Mouse (Mus musculus): Measurements from ENCODE around the gene Disp3. TPM values are rescaled to one million over a fixed set of nuclear protein-coding genes. Genes with fewer than 3 reads are reported as not detected.

Gene Disp3
- polyA plus RNA-seq, 1 experiment: 2.5 TPM

DNA sequence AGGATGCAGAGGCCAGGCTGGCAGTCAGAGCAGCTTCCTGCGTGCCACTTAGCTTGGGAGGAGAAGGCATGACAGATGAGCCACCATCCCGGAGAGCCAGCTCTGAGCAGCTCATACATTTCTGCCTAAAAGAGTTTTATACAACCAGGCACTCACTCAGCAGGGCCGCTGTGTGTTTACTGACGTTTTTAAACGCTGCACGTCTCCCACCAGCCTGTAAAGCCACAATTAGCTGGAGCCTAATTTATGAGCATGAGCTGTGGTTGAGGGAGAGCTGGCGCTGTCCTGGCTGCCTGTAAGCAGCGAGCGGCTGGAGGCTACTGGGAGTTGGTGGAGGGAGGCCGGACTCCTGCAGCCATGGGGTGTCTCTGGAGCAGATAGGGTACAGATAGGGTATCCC is 69.5 kb downstream of the Disp3 start:
- Histone ChIP-seq H3K4me1 (ENCODE audit: control insufficient read depth, insufficient read depth, low read length) (no peaks in the 10 kb centered on the region), H3K4me3 (ENCODE audit: control insufficient read depth, low read depth, low read length) (no peak overlapping the region), H3K36me3 (ENCODE audit: control insufficient read depth, insufficient read depth, low read length) (no peaks in the 10 kb centered on the region), H3K27ac (ENCODE audit: control insufficient read depth, insufficient read depth, low read depth, low read length) (no peak overlapping the region), H3K27me3 (ENCODE audit: control insufficient read depth, insufficient read depth, low read length) (no peaks in the 10 kb centered on the region)
- TF ChIP-seq CTCF (IDR thresholded peaks at IDR 0.05; ENCODE audit: control insufficient read depth, insufficient read depth, insufficient replicate concordance, low read depth, low read length) (no peak), POLR2A (IDR thresholded peaks at IDR 0.05; ENCODE audit: control insufficient read depth, low read depth, low read length) (no peak)

DNA sequence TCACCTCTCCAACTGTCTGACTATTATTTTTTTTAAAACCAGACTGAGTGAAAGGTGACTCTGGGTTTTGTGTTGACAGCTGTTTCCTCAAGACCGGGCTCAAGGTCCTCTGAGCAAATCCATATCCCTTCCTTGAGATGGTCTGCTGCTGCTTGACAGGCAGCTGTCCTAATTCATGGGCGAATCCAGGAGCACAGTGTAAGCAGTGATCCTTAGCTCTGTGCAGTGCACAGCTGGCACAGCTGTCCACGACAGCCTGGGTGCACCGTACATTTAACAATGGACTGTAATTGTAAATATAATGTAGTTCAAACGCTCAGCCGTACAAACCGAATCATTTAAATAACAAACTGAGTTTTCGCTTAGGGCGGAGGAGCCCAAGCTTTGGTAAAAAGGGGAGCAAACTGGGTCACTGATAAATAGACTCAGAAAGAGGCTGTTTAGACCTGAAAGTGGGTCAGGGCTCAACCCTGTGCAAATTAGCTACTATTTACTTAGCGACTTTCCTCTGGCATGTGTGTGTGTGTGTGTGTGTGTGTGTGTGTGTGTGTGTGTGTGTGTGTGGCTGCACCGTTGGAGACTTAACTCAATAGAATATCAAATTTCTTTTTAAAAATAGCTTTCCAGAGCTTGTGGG is 72.4 kb downstream of the Disp3 start:
- TF ChIP-seq CTCF (IDR thresholded peaks at IDR 0.05; ENCODE audit: control insufficient read depth, insufficient read depth, insufficient replicate concordance, low read depth, low read length): no peak
- no peak for TF ChIP-seq POLR2A (IDR thresholded peaks at IDR 0.05; ENCODE audit: control insufficient read depth, low read depth, low read length)
- Histone ChIP-seq H3K27me3 (ENCODE audit: control insufficient read depth, insufficient read depth, low read length) (no peaks in the 10 kb centered on the region), H3K36me3 (ENCODE audit: control insufficient read depth, insufficient read depth, low read length) (no peaks in the 10 kb centered on the region)

DNA sequence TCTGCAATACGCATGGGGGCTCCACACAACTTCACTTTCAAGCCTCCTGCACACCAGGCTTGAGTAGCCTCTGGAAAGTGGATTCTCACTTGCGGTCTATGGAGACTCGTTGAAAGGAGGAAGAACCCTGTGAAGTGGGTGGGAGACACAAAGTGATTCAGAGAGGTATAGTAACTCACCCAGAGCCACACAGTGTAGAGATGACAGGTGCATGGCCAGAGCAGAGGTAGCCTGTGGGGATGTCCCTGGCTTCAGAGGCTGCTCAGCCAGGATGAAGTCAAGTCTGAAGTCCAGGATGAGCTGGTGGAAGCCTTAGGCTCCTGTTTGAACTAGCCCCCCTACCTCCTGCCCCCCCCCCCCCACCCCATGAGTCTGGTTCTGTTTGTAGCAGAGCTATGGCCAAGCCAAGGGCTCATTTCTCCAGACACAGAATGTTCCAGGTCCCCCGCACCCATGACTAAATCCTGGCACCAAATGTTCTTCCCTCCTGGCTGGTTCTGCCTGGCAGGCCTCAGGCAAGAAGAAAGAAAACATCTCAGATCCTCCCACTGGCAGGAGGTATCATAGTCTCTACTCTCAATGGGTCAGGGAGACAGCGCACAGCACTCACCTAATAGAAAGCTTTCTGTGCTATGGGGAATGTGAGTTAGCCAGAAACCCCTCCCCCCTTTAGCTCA is 73.2 kb downstream of the Disp3 start:
- Histone ChIP-seq H3K4me1 (ENCODE audit: control insufficient read depth, insufficient read depth, low read length) (no peaks in the 10 kb centered on the region), H3K36me3 (ENCODE audit: control insufficient read depth, insufficient read depth, low read length) (no peaks in the 10 kb centered on the region), H3K4me3 (ENCODE audit: control insufficient read depth, low read depth, low read length) (no peak overlapping the region), H3K27me3 (ENCODE audit: control insufficient read depth, insufficient read depth, low read length) (no peaks in the 10 kb centered on the region), H3K27ac (ENCODE audit: control insufficient read depth, insufficient read depth, low read depth, low read length) (no peak overlapping the region)
- TF ChIP-seq POLR2A (IDR thresholded peaks at IDR 0.05; ENCODE audit: control insufficient read depth, low read depth, low read length) (no peak), CTCF (IDR thresholded peaks at IDR 0.05; ENCODE audit: control insufficient read depth, insufficient read depth, insufficient replicate concordance, low read depth, low read length) (no peak)

More for the DNA sequence above, 72.4 kb downstream of the Disp3 start:
- no peaks in the 10 kb centered on the region for H3K4me1 ChIP-seq (ENCODE audit: control insufficient read depth, insufficient read depth, low read length)
- no peak overlapping the region for H3K27ac ChIP-seq (ENCODE audit: control insufficient read depth, insufficient read depth, low read depth, low read length)
- no peak overlapping the region for H3K4me3 ChIP-seq (ENCODE audit: control insufficient read depth, low read depth, low read length)

DNA sequence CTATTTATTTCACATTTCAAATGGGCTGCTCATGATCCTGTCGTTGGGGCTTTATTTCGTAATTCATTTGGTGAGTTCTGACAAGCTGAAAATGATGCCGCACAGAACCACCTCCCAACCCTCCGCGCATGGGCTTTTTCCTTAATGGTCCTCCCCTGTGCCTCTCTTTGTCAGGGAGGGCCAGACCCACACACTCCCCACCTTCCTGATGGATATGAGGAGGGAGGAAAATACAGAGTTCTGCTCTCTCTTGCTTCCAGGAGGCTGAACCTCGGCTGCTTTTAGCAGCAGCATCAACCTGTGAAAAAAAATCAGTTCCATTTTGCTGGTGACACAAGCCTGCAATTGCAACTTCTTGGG is 82.9 kb downstream of the Disp3 start:
- no peak overlapping the region for H3K27ac ChIP-seq (ENCODE audit: control insufficient read depth, insufficient read depth, low read depth, low read length)
- H3K27me3 ChIP-seq (ENCODE audit: control insufficient read depth, insufficient read depth, low read length): no peaks in the 10 kb centered on the region
- no peak overlapping the region for H3K4me3 ChIP-seq (ENCODE audit: control insufficient read depth, low read depth, low read length)
- H3K36me3 ChIP-seq (ENCODE audit: control insufficient read depth, insufficient read depth, low read length): no peaks in the 10 kb centered on the region
- TF ChIP-seq CTCF (IDR thresholded peaks at IDR 0.05; ENCODE audit: control insufficient read depth, insufficient read depth, insufficient replicate concordance, low read depth, low read length): no peak
- no peak for TF ChIP-seq POLR2A (IDR thresholded peaks at IDR 0.05; ENCODE audit: control insufficient read depth, low read depth, low read length)
- no peaks in the 10 kb centered on the region for H3K4me1 ChIP-seq (ENCODE audit: control insufficient read depth, insufficient read depth, low read length)

DNA sequence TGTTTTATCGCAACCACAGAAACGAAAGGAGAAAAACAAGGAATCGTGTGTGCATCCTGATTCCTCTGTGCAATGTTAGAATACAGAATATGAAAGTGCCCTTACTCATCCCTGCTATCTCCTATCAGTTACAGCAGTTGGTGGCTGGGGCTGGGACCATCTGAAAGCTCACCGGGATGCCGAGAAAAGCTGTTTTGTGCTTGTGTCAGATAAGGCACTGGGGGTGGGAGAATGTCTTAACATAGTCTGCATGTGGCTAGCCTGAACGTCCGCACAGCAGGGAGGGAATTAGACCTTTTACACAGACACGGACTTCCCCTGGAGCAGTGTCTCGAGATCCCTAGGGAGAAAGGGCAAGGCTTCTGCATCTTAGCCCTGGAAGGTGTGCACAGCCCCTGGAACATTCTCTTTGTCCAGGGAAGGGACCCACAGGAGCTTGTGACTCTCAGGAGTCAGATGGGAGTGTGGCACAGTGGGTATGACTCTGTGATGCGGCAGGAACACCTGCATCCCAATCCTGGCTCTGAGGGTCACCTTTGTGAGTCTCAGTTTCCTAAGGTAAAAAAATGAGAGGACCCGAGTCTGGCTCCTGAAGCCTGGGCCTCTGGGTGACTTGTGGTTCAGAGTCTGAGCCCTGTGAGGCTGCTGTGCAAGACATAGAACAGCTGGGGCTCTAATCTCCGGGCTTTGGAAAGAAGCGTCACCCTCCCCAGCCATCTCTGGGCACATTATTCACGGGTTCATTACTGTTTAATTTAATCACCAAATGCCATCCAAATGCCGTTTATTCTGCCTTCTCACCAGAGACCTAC is 83.5 kb downstream of the Disp3 start:
- Histone ChIP-seq H3K36me3 (ENCODE audit: control insufficient read depth, insufficient read depth, low read length) (no peaks in the 10 kb centered on the region), H3K27ac (ENCODE audit: control insufficient read depth, insufficient read depth, low read depth, low read length) (no peak overlapping the region), H3K4me3 (ENCODE audit: control insufficient read depth, low read depth, low read length) (no peak overlapping the region), H3K4me1 (ENCODE audit: control insufficient read depth, insufficient read depth, low read length) (no peaks in the 10 kb centered on the region), H3K27me3 (ENCODE audit: control insufficient read depth, insufficient read depth, low read length) (no peaks in the 10 kb centered on the region)
- no peak for TF ChIP-seq POLR2A (IDR thresholded peaks at IDR 0.05; ENCODE audit: control insufficient read depth, low read depth, low read length)
- TF ChIP-seq CTCF (IDR thresholded peaks at IDR 0.05; ENCODE audit: control insufficient read depth, insufficient read depth, insufficient replicate concordance, low read depth, low read length): no peak

DNA sequence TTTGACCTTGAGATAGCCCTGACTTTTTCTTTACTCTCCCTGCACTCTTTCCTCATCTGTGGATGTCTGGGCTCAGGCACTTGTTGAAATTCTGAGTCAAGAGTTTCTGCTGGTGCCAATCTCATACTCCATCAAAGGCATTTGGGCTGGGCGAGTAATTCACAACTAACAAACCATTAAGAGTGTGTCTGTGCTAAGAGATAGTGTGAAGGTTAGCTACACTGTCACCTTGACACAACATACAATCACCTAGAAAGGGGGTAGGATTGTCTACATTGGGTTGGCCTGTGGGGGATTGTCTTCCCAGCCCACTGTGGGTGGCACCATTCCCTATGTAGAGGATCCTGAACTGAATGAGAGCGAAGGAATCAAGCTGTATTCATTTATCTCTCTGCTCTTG is 84.2 kb downstream of the Disp3 start:
- no peak overlapping the region for H3K4me3 ChIP-seq (ENCODE audit: control insufficient read depth, low read depth, low read length)
- no peaks in the 10 kb centered on the region for H3K4me1 ChIP-seq (ENCODE audit: control insufficient read depth, insufficient read depth, low read length)
- no peaks in the 10 kb centered on the region for H3K36me3 ChIP-seq (ENCODE audit: control insufficient read depth, insufficient read depth, low read length)
- no peak for TF ChIP-seq POLR2A (IDR thresholded peaks at IDR 0.05; ENCODE audit: control insufficient read depth, low read depth, low read length)
- no peak for TF ChIP-seq CTCF (IDR thresholded peaks at IDR 0.05; ENCODE audit: control insufficient read depth, insufficient read depth, insufficient replicate concordance, low read depth, low read length)
- no peaks in the 10 kb centered on the region for H3K27me3 ChIP-seq (ENCODE audit: control insufficient read depth, insufficient read depth, low read length)
- no peak overlapping the region for H3K27ac ChIP-seq (ENCODE audit: control insufficient read depth, insufficient read depth, low read depth, low read length)

DNA sequence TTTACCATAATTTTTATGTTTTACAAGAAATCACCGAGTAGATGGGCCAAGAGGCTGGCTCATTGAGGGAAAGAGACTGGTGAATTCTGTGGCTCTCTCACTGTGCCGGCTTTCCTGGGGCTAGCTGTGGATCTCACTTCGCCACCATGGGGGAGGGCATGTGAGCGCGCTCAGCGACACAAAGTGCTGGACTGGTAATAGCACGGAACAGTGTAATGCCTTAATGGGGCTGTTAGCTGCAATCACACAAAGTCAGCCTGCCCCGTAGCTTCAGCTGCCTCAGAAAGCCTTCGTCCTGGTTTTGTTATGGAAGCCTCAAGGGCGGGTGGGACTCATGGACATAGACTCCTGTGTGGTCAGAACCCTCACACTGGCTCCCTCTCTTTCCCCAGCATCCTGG is 89.0 kb downstream of the Disp3 start:
- no peak for TF ChIP-seq CTCF (IDR thresholded peaks at IDR 0.05; ENCODE audit: control insufficient read depth, insufficient read depth, insufficient replicate concordance, low read depth, low read length)
- no peak for TF ChIP-seq POLR2A (IDR thresholded peaks at IDR 0.05; ENCODE audit: control insufficient read depth, low read depth, low read length)
- Histone ChIP-seq H3K36me3 (ENCODE audit: control insufficient read depth, insufficient read depth, low read length) (no peaks in the 10 kb centered on the region), H3K4me1 (ENCODE audit: control insufficient read depth, insufficient read depth, low read length) (no peaks in the 10 kb centered on the region), H3K27me3 (ENCODE audit: control insufficient read depth, insufficient read depth, low read length) (no peaks in the 10 kb centered on the region), H3K27ac (ENCODE audit: control insufficient read depth, insufficient read depth, low read depth, low read length) (no peak overlapping the region), H3K4me3 (ENCODE audit: control insufficient read depth, low read depth, low read length) (no peak overlapping the region)

Data from testis, adult 2 months (tissue).